Mouse (Mus musculus): ENCODE data around the gene Cntnap5c. TPM values are rescaled to one million over a fixed set of nuclear protein-coding genes. Genes with fewer than 3 reads are reported as not detected.

The Cntnap5c gene
- polyA plus RNA-seq, 1 experiment = 2.2 TPM

GRCm38 (mm10) chr17:57911770-57912293 is 142.5 kb downstream of the Cntnap5c start:
- H3K27me3 ChIP-seq (ENCODE audit: control insufficient read depth, insufficient read depth, low read length) = no peaks in the 10 kb centered on the region
- TF ChIP-seq POLR2A (IDR thresholded peaks at IDR 0.05; ENCODE audit: borderline replicate concordance, insufficient read depth, low read length) (no peak), CTCF (IDR thresholded peaks at IDR 0.05; ENCODE audit: borderline replicate concordance, insufficient read depth, low read depth, low read length) (no peak)
- no peak overlapping the region for H3K4me3 ChIP-seq (replicated peaks; ENCODE audit: insufficient read depth, low read depth, low read length)
- H3K27ac ChIP-seq (ENCODE audit: insufficient read depth, low read length) = no peak overlapping the region
- no peak for DNase-seq
- no peaks in the 10 kb centered on the region for H3K4me1 ChIP-seq (ENCODE audit: control insufficient read depth, insufficient read depth, low read length)

GRCm38 (mm10) chr17:57984230-57984629 is 214.9 kb downstream of the Cntnap5c start:
- DNase-seq = no peak
- WGBS = 88% methylated on average over 3 of the region's 3 CpGs
- Histone ChIP-seq H3K27me3 (ENCODE audit: control insufficient read depth, insufficient read depth, low read length) (no peaks in the 10 kb centered on the region), H3K4me1 (ENCODE audit: control insufficient read depth, insufficient read depth, low read length) (no peaks in the 10 kb centered on the region), H3K4me3 (replicated peaks; ENCODE audit: insufficient read depth, low read depth, low read length) (no peak overlapping the region), H3K27ac (ENCODE audit: insufficient read depth, low read length) (no peak overlapping the region)
- TF ChIP-seq CTCF (IDR thresholded peaks at IDR 0.05; ENCODE audit: borderline replicate concordance, insufficient read depth, low read depth, low read length) (no peak), POLR2A (IDR thresholded peaks at IDR 0.05; ENCODE audit: borderline replicate concordance, insufficient read depth, low read length) (no peak)

GRCm38 (mm10) chr17:57988420-57988819 is 219.1 kb downstream of the Cntnap5c start:
- H3K4me3 ChIP-seq (replicated peaks; ENCODE audit: insufficient read depth, low read depth, low read length) = no peak overlapping the region
- H3K4me1 ChIP-seq (ENCODE audit: control insufficient read depth, insufficient read depth, low read length) = no peaks in the 10 kb centered on the region
- H3K27ac ChIP-seq (ENCODE audit: insufficient read depth, low read length) = no peak overlapping the region
- DNase-seq = no peak
- no peaks in the 10 kb centered on the region for H3K27me3 ChIP-seq (ENCODE audit: control insufficient read depth, insufficient read depth, low read length)
- WGBS = 38% methylated on average over 2 of the region's 2 CpGs
- TF ChIP-seq POLR2A (IDR thresholded peaks at IDR 0.05; ENCODE audit: borderline replicate concordance, insufficient read depth, low read length) (no peak), CTCF (IDR thresholded peaks at IDR 0.05; ENCODE audit: borderline replicate concordance, insufficient read depth, low read depth, low read length) (no peak)

GRCm38 (mm10) chr17:57996461-57996860 is 227.1 kb downstream of the Cntnap5c start:
- Histone ChIP-seq H3K4me3 (replicated peaks; ENCODE audit: insufficient read depth, low read depth, low read length) (no peak overlapping the region), H3K27me3 (ENCODE audit: control insufficient read depth, insufficient read depth, low read length) (no peaks in the 10 kb centered on the region), H3K27ac (ENCODE audit: insufficient read depth, low read length) (no peak overlapping the region), H3K4me1 (ENCODE audit: control insufficient read depth, insufficient read depth, low read length) (no peaks in the 10 kb centered on the region)
- no peak for DNase-seq
- WGBS = 23% methylated on average over 1 of the region's 1 CpGs
- TF ChIP-seq POLR2A (IDR thresholded peaks at IDR 0.05; ENCODE audit: borderline replicate concordance, insufficient read depth, low read length) (no peak), CTCF (IDR thresholded peaks at IDR 0.05; ENCODE audit: borderline replicate concordance, insufficient read depth, low read depth, low read length) (no peak)

- Histone ChIP-seq H3K27ac (ENCODE audit: insufficient read depth, low read length) (no peak overlapping the region), H3K4me1 (ENCODE audit: control insufficient read depth, insufficient read depth, low read length) (no peaks in the 10 kb centered on the region), H3K4me3 (replicated peaks; ENCODE audit: insufficient read depth, low read depth, low read length) (no peak overlapping the region), H3K27me3 (ENCODE audit: control insufficient read depth, insufficient read depth, low read length) (no peaks in the 10 kb centered on the region)
- no peak for DNase-seq
- WGBS = 89% methylated on average over 2 of the region's 2 CpGs
- TF ChIP-seq POLR2A (IDR thresholded peaks at IDR 0.05; ENCODE audit: borderline replicate concordance, insufficient read depth, low read length) = no peak
- TF ChIP-seq CTCF (IDR thresholded peaks at IDR 0.05; ENCODE audit: borderline replicate concordance, insufficient read depth, low read depth, low read length) = no peak
Measured at GRCm38 (mm10) chr17:57999080-57999479, 229.7 kb downstream of the Cntnap5c start.

- Histone ChIP-seq H3K4me1 (ENCODE audit: control insufficient read depth, insufficient read depth, low read length) (no peaks in the 10 kb centered on the region), H3K4me3 (replicated peaks; ENCODE audit: insufficient read depth, low read depth, low read length) (no peak overlapping the region), H3K27me3 (ENCODE audit: control insufficient read depth, insufficient read depth, low read length) (no peaks in the 10 kb centered on the region), H3K27ac (ENCODE audit: insufficient read depth, low read length) (no peak overlapping the region)
- no peak for TF ChIP-seq POLR2A (IDR thresholded peaks at IDR 0.05; ENCODE audit: borderline replicate concordance, insufficient read depth, low read length)
- no peak for DNase-seq
- 53% methylated on average over 5 of the region's 5 CpGs for WGBS
Measured at GRCm38 (mm10) chr17:58002845-58003244, 233.5 kb downstream of the Cntnap5c start.

- no peaks in the 10 kb centered on the region for H3K4me1 ChIP-seq (ENCODE audit: control insufficient read depth, insufficient read depth, low read length)
- TF ChIP-seq POLR2A (IDR thresholded peaks at IDR 0.05; ENCODE audit: borderline replicate concordance, insufficient read depth, low read length) (no peak), CTCF (IDR thresholded peaks at IDR 0.05; ENCODE audit: borderline replicate concordance, insufficient read depth, low read depth, low read length) (no peak)
- no peak overlapping the region for H3K4me3 ChIP-seq (replicated peaks; ENCODE audit: insufficient read depth, low read depth, low read length)
- H3K27me3 ChIP-seq (ENCODE audit: control insufficient read depth, insufficient read depth, low read length) = no peaks in the 10 kb centered on the region
- 5% methylated on average over 1 of the region's 1 CpGs for WGBS
- no peak for DNase-seq
- no peak overlapping the region for H3K27ac ChIP-seq (ENCODE audit: insufficient read depth, low read length)
Measured at GRCm38 (mm10) chr17:58003322-58003721, 234.0 kb downstream of the Cntnap5c start.

GRCm38 (mm10) chr17:58004491-58004890 is 235.1 kb downstream of the Cntnap5c start:
- Histone ChIP-seq H3K4me1 (ENCODE audit: control insufficient read depth, insufficient read depth, low read length) (no peaks in the 10 kb centered on the region), H3K4me3 (replicated peaks; ENCODE audit: insufficient read depth, low read depth, low read length) (no peak overlapping the region), H3K27ac (ENCODE audit: insufficient read depth, low read length) (no peak overlapping the region), H3K27me3 (ENCODE audit: control insufficient read depth, insufficient read depth, low read length) (no peaks in the 10 kb centered on the region)
- no peak for TF ChIP-seq POLR2A (IDR thresholded peaks at IDR 0.05; ENCODE audit: borderline replicate concordance, insufficient read depth, low read length)
- TF ChIP-seq CTCF (IDR thresholded peaks at IDR 0.05; ENCODE audit: borderline replicate concordance, insufficient read depth, low read depth, low read length) = no peak
- no peak for DNase-seq
- over 99% methylated on average over 2 of the region's 2 CpGs for WGBS

Data from cerebellum, adult 2 months (tissue).